Mouse (Mus musculus) ES-Bruce4 (cell line): Measurements from ENCODE around the gene Lca5l.

ENCODE experiments used
- CTCF ChIP-seq: IDR thresholded peaks from one replicate; pipeline ENCODE4 v1.8.1; 2011; ENCODE audit warnings: low read depth, low read length
- EP300 ChIP-seq: IDR thresholded peaks from 2 replicates; pipeline ENCODE4 v1.6.1; 2011; ENCODE audit warnings: low read depth, low read length; ENCODE audit not compliant: insufficient read depth

DNA sequence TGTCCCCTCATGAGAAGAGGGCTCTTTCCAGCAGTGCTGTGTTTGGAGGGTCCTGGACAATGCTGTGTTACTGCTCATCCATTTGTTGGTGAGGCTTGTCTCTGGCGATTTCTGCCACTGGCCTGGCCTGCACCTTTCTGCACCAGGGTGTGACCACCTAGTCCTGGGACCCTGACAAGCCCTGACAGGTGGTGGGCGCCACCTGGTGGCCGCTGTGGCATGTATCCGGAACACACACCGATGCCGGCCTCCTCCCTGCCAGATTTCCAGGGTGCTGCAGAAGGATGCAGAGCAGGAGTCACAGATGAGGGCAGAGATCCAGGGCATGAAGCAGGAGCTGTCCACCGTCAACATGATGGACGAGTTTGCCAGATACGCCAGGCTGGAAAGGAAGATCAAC is 40.5 kb downstream of the Lca5l start:
- TF ChIP-seq EP300 (no peak), CTCF (peak; percentile 96)
